Mouse (Mus musculus): ENCODE results near the gene Ccl8.

Ccl8 gene

GRCm38 (mm10) chr11:82114885-82115284 lies at the start of gene Ccl8:
Gene Ccl8, plus strand, starts transcription at chr11:82115185.
- DNase-seq (ENCODE audit: low spot score): no peak

- no peak for DNase-seq (ENCODE audit: low spot score)
Observed at GRCm38 (mm10) chr11:82066953-82067571, 47.9 kb upstream of the Ccl8 start.

GRCm38 (mm10) chr11:82071076-82071475 lies 43.9 kb upstream of the Ccl8 start:
- DNase-seq (ENCODE audit: low spot score): no peak

GRCm38 (mm10) chr11:82072374-82072773 lies 42.6 kb upstream of the Ccl8 start:
- no peak for DNase-seq (ENCODE audit: low spot score)

GRCm38 (mm10) chr11:82072984-82073383 lies 42.0 kb upstream of the Ccl8 start:
- no peak for DNase-seq (ENCODE audit: low spot score)

GRCm38 (mm10) chr11:82073686-82074085 lies 41.3 kb upstream of the Ccl8 start:
- no peak for DNase-seq (ENCODE audit: low spot score)

- no peak for DNase-seq (ENCODE audit: low spot score)
Observed at GRCm38 (mm10) chr11:82077031-82077430, 38.0 kb upstream of the Ccl8 start.

- DNase-seq (ENCODE audit: low spot score): no peak
Observed at GRCm38 (mm10) chr11:82078136-82078730, 36.8 kb upstream of the Ccl8 start.

GRCm38 (mm10) chr11:82080865-82081264 lies 34.1 kb upstream of the Ccl8 start:
- DNase-seq (ENCODE audit: low spot score): no peak

GRCm38 (mm10) chr11:82084360-82084759 lies 30.6 kb upstream of the Ccl8 start:
- DNase-seq (ENCODE audit: low spot score): no peak

GRCm38 (mm10) chr11:82099511-82100323 lies 15.3 kb upstream of the Ccl8 start:
- no peak for DNase-seq (ENCODE audit: low spot score)

GRCm38 (mm10) chr11:82101087-82101486 lies 13.9 kb upstream of the Ccl8 start:
- no peak for DNase-seq (ENCODE audit: low spot score)

GRCm38 (mm10) chr11:82101529-82101928 lies 13.5 kb upstream of the Ccl8 start, which contains the start of gene Ccl12:
Gene Ccl12, plus strand, starts transcription at chr11:82101845.
- no peak for DNase-seq (ENCODE audit: low spot score)

GRCm38 (mm10) chr11:82109611-82110010 lies 5.4 kb upstream of the Ccl8 start:
- no peak for DNase-seq (ENCODE audit: low spot score)

- DNase-seq (ENCODE audit: low spot score): no peak
Observed at GRCm38 (mm10) chr11:82110372-82111248, 4.4 kb upstream of the Ccl8 start.

GRCm38 (mm10) chr11:82116041-82116440 lies 1.1 kb downstream of the Ccl8 start:
- DNase-seq (ENCODE audit: low spot score): no peak

GRCm38 (mm10) chr11:82132977-82133376 lies 18.0 kb downstream of the Ccl8 start:
- DNase-seq (ENCODE audit: low spot score): no peak

GRCm38 (mm10) chr11:82136196-82136595 lies 21.2 kb downstream of the Ccl8 start:
- DNase-seq (ENCODE audit: low spot score): no peak

GRCm38 (mm10) chr11:82139492-82140094 lies 24.6 kb downstream of the Ccl8 start:
- no peak for DNase-seq (ENCODE audit: low spot score)

GRCm38 (mm10) chr11:82159126-82159525 lies 44.1 kb downstream of the Ccl8 start:
- DNase-seq (ENCODE audit: low spot score): no peak

GRCm38 (mm10) chr11:82163285-82163684 lies 48.3 kb downstream of the Ccl8 start:
- no peak for DNase-seq (ENCODE audit: low spot score)
